Mouse (Mus musculus) kidney, embryonic 14.5 days (tissue): ENCODE data around the gene Zdhhc22. TPM values are rescaled to one million over a fixed set of nuclear protein-coding genes. Genes with fewer than 3 reads are reported as not detected.

Experiments used
- ATAC-seq: fragments of 200-750 bp; cut with Nextera tagmentation; 2 replicates; pipeline ENCODE4 v1.8.0; 2017; ENCODE audit warnings: moderate number of reproducible peaks, mild to moderate bottlenecking, moderate TSS enrichment, moderate library complexity; ENCODE audit not compliant: low FRiP score, low TSS enrichment
- H3K27ac ChIP-seq: fragments of 300-500 bp; sonication (generic); 2 replicates; pipeline ENCODE4 v1.5.1; 2014; ENCODE audit warnings: low read depth, mild to moderate bottlenecking, low read length, moderate library complexity, mixed read lengths
- H3K27me3 ChIP-seq: fragments of 300-500 bp; sonication (generic); 2 replicates; pipeline ENCODE4 v1.6.1; 2014; ENCODE audit warnings: mild to moderate bottlenecking, low read length; ENCODE audit not compliant: control insufficient read depth, insufficient read depth
- H3K36me3 ChIP-seq: fragments of 300-500 bp; sonication (generic); 2 replicates; pipeline ENCODE4 v1.6.1; 2014; ENCODE audit warnings: low read length, mixed read lengths; ENCODE audit not compliant: control insufficient read depth, insufficient read depth
- H3K4me1 ChIP-seq: fragments of 300-500 bp; sonication (generic); 2 replicates; pipeline ENCODE4 v1.6.1; 2014; ENCODE audit warnings: low read length, mixed read lengths; ENCODE audit not compliant: control insufficient read depth, insufficient read depth
- H3K4me2 ChIP-seq: fragments of 300-500 bp; sonication (generic); replicated peaks from 2 replicates; pipeline ENCODE4 v1.6.1; 2014; ENCODE audit warnings: low read depth, mild to moderate bottlenecking, low read length
- H3K4me3 ChIP-seq: fragments of 300-500 bp; sonication (generic); 2 replicates; pipeline ENCODE4 v1.5.1; 2014; ENCODE audit warnings: mild to moderate bottlenecking, low read length
- H3K9ac ChIP-seq: fragments of 300-500 bp; sonication (generic); 2 replicates; pipeline ENCODE4 v1.6.1; 2014; ENCODE audit warnings: low read depth, mild to moderate bottlenecking, low read length, moderate library complexity
- H3K9me3 ChIP-seq: fragments of 300-500 bp; sonication (generic); 2 replicates; pipeline ENCODE4 v1.6.1; 2016; ENCODE audit warnings: low read length; ENCODE audit not compliant: control insufficient read depth
- WGBS: fragments of 180-500 bp; shearing (Covaris S2); extraction: QIAGEN DNeasy Blood & Tissue Kit; methylation state at CpG from one replicate; pipeline ENCODE4 v1.1.7; 2014; 5-methylcytosine and 5-hydroxymethylcytosine counted together
- polyA plus RNA-seq: library from polyadenylated mRNA; unstranded; fragments of >200 nt; fragmentation: Nextera tagmentation; extraction: Ambion mirVana; gene quantifications from 2 replicates; pipeline ENCODE4 v1.2.1, GENCODE M21; 2014

Gene Zdhhc22
- polyA plus RNA-seq, 1 experiment from 2014 or later: not detected

GRCm38 (mm10) chr12:86948627-86949026 is 41.6 kb downstream of the Zdhhc22 start:
- peak overlapping the region; percentile 69; the same call in 1 of the 2 replicates for H3K4me3 ChIP-seq
- H3K9ac ChIP-seq: no peak overlapping the region
- no peak for ATAC-seq
- peaks cover 14% of the 10 kb centered on the region for H3K4me1 ChIP-seq
- H3K27me3 ChIP-seq: no peaks in the 10 kb centered on the region
- no peak overlapping the region for H3K27ac ChIP-seq
- WGBS: 11% methylated on average over 6 of the region's 6 CpGs
- H3K9me3 ChIP-seq: no peaks in the 10 kb centered on the region
- H3K36me3 ChIP-seq: no peaks in the 10 kb centered on the region; the same call in 1 of the 2 replicates
- H3K4me2 ChIP-seq: peak overlapping the region; percentile 84

- 16% methylated on average over 26 of the region's 26 CpGs for WGBS
Measured at GRCm38 (mm10) chr12:86947681-86948401, 42.4 kb downstream of the Zdhhc22 start.

GRCm38 (mm10) chr12:86946862-86947574 is 43.2 kb downstream of the Zdhhc22 start, which contains the start of gene Cipc:
Gene Cipc (plus strand): TSS chr12:86947043.
- under 1% methylated on average over 64 of the region's 64 CpGs for WGBS
- Histone ChIP-seq H3K9me3 (no peaks in the 10 kb centered on the region), H3K9ac (peak within 1 kb of the TSS; percentile 90), H3K4me2 (peak within 1 kb of the TSS; percentile 84), H3K27me3 (no peaks in the 10 kb centered on the region), H3K36me3 (no peaks in the 10 kb centered on the region), H3K27ac (peak within 1 kb of the TSS; percentile 99), H3K4me3 (peak within 1 kb of the TSS; percentile 69), H3K4me1 (peaks cover 16% of the 10 kb centered on the region)
- ATAC-seq: peak; percentile 99

More at GRCm38 (mm10) chr12:86947681-86948401, 42.4 kb downstream of the Zdhhc22 start:
- H3K4me1 ChIP-seq: peaks cover 14% of the 10 kb centered on the region
- ATAC-seq: peak; percentile 57
- H3K27ac ChIP-seq: peak overlapping the region; percentile 66; the same call in 1 of the 2 replicates
- peak overlapping the region; percentile 90 for H3K9ac ChIP-seq
- H3K4me2 ChIP-seq: peak overlapping the region; percentile 84
- peak overlapping the region; percentile 69 for H3K4me3 ChIP-seq
- H3K36me3 ChIP-seq: no peaks in the 10 kb centered on the region
- H3K9me3 ChIP-seq: no peaks in the 10 kb centered on the region
- H3K27me3 ChIP-seq: no peaks in the 10 kb centered on the region

- H3K9me3 ChIP-seq: no peaks in the 10 kb centered on the region
- H3K4me3 ChIP-seq: peak overlapping the region; percentile 69
- H3K27me3 ChIP-seq: no peaks in the 10 kb centered on the region
- H3K36me3 ChIP-seq: no peaks in the 10 kb centered on the region
- WGBS: 1% methylated on average over 17 of the region's 17 CpGs
- H3K27ac ChIP-seq: peak overlapping the region; percentile 99
- peak overlapping the region; percentile 84 for H3K4me2 ChIP-seq
- peak overlapping the region; percentile 90 for H3K9ac ChIP-seq
- H3K4me1 ChIP-seq: peaks cover 16% of the 10 kb centered on the region
- ATAC-seq: no peak
Measured at GRCm38 (mm10) chr12:86946301-86946781, 43.9 kb downstream of the Zdhhc22 start.

GRCm38 (mm10) chr12:86945126-86945525 is 45.1 kb downstream of the Zdhhc22 start:
- Histone ChIP-seq H3K27me3 (no peaks in the 10 kb centered on the region), H3K9ac (peak overlapping the region; percentile 20; the same call in 1 of the 2 replicates), H3K36me3 (no peaks in the 10 kb centered on the region), H3K9me3 (no peaks in the 10 kb centered on the region), H3K4me2 (no peak overlapping the region), H3K27ac (no peak overlapping the region), H3K4me3 (no peak overlapping the region), H3K4me1 (peaks cover 16% of the 10 kb centered on the region)
- 4% methylated on average over 4 of the region's 4 CpGs for WGBS
- ATAC-seq: no peak

- Histone ChIP-seq H3K9ac (no peak overlapping the region), H3K27me3 (no peaks in the 10 kb centered on the region), H3K36me3 (no peaks in the 10 kb centered on the region), H3K27ac (no peak overlapping the region), H3K4me1 (peaks cover 13% of the 10 kb centered on the region), H3K4me2 (no peak overlapping the region), H3K9me3 (no peaks in the 10 kb centered on the region), H3K4me3 (no peak overlapping the region)
- no peak for ATAC-seq
- WGBS: 91% methylated on average over 8 of the region's 8 CpGs
Measured at GRCm38 (mm10) chr12:86943421-86943820, 46.8 kb downstream of the Zdhhc22 start.

GRCm38 (mm10) chr12:86941734-86942486 is 48.3 kb downstream of the Zdhhc22 start:
- Histone ChIP-seq H3K4me1 (peaks cover 6% of the 10 kb centered on the region), H3K9ac (no peak overlapping the region), H3K27me3 (no peaks in the 10 kb centered on the region), H3K27ac (no peak overlapping the region), H3K4me3 (no peak overlapping the region), H3K4me2 (no peak overlapping the region), H3K9me3 (no peaks in the 10 kb centered on the region), H3K36me3 (no peaks in the 10 kb centered on the region)
- 63% methylated on average over 5 of the region's 5 CpGs for WGBS
- ATAC-seq: no peak

GRCm38 (mm10) chr12:86941173-86941572 is 49.1 kb downstream of the Zdhhc22 start:
- H3K9me3 ChIP-seq: no peaks in the 10 kb centered on the region
- no peaks in the 10 kb centered on the region for H3K27me3 ChIP-seq
- no peak for ATAC-seq
- H3K9ac ChIP-seq: no peak overlapping the region
- peaks cover 6% of the 10 kb centered on the region for H3K4me1 ChIP-seq
- no peak overlapping the region for H3K4me3 ChIP-seq
- H3K27ac ChIP-seq: no peak overlapping the region
- H3K4me2 ChIP-seq: no peak overlapping the region
- WGBS: 45% methylated on average over 11 of the region's 11 CpGs
- no peaks in the 10 kb centered on the region for H3K36me3 ChIP-seq
